Mouse (Mus musculus) B cell, adult 2 months (primary cell): ENCODE measurements around the gene Fxyd6.
A peak's percentile ranks its signal among the peaks of the same experiment; 100 is the strongest.

Experiments used
- DNase-seq, 2 experiments: peaks; one replicate each; pipeline ENCODE4 v3.0.0; 2022

Fxyd6 gene

GRCm38 (mm10) chr9:45376883-45377282 lies 6.9 kb downstream of the Fxyd6 start:
- no peak for DNase-seq

DNA sequence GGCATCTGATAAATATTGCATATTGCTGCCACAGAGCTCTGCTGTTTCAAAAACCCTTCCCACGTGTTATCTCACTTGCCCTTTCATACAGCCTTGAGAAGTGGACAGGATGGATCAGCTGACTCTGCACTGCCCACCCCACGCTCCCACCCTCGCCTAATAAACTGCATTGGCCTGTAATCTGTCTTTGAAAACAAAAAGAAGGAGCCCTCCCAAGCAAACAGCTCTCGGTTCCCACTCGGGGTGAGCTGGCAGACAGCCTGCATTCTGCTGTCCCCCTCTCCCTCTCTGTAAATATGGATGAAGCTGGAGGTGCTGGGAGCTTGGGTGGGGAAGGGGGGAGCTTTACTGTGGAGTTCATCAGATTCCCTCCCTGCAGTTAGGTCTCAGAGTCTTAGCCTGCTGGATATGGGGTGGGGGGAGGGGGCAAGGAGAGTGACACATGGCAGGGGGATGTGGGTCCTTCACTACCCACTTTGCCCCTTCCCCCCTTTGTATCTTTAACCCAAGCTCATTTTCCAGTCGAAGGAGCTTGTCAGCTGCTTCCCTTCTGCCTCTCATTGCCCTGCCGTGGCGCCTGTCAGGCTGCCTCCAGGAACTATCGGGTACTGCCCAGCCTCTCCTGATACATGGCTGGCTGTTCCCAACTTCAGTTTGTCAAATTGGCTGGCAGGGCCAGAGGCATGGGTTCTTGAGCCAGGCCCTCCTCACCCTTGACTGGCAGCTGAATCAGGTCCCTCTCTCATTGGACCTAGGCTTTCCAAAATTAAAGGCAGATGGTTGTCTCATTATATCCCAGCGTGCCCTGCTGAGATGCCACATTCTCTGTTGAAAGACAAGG lies 10.6 kb downstream of the Fxyd6 start:
- no peak for DNase-seq

DNA sequence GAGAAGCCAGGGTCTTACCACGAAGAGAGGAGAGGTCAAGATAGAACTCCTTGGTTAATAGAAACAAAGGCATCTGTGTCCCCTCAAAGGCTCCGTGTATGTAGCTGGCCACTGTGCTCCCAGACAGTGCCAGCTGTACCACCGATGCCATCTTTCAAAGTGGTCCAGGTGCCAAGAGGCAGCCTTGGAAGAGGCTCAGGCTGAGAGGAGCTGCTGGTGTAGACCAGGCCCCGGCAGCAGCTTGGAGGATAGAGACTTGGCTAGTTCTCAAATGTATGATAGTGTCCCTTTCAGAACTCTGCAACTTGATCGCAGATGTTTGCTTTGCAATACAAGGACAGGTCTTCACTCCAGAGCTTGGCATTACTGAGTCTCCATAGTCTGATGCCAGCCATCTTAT lies 12.4 kb downstream of the Fxyd6 start:
- no peak for DNase-seq

GRCm38 (mm10) chr9:45382834-45383233 lies 12.8 kb downstream of the Fxyd6 start:
- DNase-seq = no peak

DNA sequence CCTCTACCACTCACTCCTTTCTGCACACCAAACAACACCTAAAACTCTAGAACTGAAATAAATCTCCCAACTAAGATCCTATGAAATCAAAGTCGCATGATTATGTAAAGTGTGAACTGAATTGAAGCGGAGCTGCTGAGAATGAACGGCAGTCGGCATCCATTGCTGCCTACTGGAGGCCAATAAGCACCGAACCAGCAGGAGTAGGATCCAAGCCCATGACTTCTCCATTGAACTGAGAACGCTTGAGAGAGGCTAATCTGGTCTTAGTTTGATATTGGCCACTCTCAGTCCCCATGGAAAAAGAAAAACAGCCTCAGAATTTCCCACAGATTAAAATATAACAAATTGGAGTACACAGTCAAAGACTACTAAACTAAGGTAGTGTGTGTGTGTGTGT lies 13.9 kb downstream of the Fxyd6 start:
- no peak for DNase-seq

- no peak for DNase-seq
Observed at GRCm38 (mm10) chr9:45386698-45387097, 16.7 kb downstream of the Fxyd6 start.

DNA sequence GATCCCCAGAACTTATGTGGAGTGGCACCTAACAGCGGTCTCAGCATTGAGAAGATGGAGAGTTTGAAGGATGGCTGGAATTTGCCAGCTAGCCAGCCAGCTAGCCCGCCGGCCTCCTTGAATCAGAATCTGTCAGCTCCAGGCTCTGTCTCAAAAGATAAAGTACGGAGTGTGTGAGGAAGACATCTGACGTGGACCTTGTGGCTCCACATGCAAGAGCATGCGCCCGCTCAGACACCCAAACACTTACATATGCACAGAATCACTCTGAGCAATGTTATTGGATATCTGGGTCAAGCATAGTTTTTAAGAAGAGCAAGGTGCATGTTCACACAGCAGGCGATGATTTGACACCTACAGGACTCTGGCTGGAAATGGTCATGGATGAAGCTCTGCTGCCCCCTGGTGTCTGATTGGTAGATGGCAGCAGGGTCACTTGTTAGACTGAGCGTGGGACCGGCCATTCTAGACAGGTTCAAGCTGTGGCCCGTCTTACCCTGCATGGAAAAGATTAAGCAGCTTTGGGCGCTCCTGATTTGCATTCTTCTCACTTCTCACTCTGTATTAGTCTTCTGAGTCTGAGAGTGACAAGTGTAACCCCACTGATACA lies 18.5 kb downstream of the Fxyd6 start:
- DNase-seq = peak; percentile 95 to 96

DNA sequence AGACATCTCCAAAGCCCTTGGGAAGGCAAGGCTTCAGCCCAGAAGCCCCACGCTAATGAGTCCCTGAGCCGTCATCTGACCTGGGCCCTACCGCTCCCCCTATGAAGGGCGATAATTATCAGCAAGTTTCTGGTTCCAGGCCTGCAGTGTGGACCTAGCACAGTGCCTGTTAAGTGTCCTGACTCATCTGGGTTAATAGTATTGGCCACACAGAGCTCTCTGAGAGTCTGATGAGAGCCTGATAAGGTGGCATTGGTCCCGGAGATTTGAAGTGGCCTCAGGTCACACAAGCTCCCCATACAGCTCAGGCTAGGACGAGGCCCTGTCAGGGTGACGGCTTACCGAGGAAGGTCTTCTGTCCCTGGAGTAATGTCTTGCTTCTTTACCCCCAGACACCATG lies 19.6 kb downstream of the Fxyd6 start:
- no peak for DNase-seq

DNA sequence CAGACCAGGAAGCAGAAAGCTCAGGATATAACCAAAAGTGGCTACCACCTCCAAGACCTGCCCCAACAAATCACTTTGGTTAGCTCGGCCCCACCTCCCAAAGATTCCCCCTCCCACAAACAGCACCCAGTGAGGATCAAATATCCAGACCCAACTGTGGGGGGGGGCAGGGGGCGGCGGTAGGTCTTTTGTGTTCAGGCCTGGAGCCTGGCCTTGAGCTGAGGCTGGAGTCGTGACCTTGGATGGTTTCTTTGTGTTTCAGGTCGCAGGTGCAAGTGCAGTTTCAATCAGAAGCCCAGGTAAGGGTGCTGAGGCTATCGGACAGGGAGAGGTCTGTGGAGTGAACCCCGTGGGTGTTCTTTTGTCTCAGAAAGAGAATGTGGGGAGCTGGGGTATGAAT lies 21.3 kb downstream of the Fxyd6 start:
- no peak for DNase-seq

GRCm38 (mm10) chr9:45395218-45395617 lies 25.2 kb downstream of the Fxyd6 start:
- no peak for DNase-seq

DNA sequence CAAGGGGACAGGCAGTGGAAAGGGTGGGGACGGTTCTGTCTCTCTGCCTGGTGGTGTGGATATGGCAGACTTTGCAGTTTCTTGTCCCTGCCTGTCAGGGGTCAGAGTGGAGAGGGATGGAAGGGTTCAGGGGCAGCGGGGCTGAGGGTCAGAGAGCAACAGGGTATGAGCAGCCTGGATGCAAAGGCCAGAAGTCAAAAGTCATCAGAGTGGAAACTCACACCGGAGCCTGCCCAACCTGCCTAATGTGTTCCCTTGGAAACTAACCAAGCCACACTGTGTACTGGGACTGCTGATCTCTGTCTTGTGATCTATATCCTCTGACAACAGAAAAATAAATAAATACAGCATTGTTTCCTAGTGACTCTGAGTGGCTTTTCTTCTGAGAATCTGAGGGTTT lies 25.8 kb downstream of the Fxyd6 start:
- no peak for DNase-seq

DNA sequence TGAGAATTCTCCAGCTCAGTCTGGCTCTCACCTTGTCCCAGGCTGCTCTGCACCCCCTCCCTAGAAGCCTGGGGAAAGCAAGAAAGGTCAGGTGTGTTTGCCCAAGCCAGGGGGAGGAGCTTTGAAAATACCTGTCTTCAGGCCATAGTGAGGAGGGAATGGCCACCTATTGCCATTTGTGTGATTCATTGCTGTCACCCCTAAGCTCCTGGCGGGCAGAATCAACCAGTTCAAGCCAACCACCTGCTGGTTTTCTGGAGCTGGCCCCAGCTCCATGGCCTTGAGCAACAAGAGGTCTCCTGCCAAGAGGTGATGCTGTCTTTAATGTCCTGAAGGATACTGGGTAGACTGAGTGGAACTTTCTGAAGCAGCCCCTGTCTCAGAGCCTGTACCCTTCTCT lies 28.4 kb downstream of the Fxyd6 start:
- no peak for DNase-seq

DNA sequence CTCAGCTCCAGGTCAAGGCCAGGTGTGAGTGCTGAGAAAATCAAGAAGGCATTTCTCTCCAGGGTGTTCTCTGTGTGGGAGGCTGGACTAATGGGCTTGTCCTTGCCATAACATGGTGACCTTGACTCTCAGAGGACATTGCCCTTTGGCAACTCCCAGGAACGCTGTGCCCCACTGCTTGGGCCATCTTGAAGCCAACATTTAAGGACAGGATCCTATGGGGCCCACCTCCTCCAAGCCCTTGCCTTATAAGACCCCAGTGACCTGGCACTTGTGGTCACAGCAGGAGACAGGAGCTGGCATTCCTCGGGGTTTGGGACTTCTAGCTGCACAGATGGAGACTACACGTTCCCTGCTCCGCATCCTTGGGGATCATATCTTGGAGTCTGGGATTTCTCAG lies 29.4 kb downstream of the Fxyd6 start, which contains the start of gene Fxyd2:
Fxyd2 (plus strand) TSS at position 236 of the 400 bp plus-strand sequence.
- DNase-seq = no peak

DNA sequence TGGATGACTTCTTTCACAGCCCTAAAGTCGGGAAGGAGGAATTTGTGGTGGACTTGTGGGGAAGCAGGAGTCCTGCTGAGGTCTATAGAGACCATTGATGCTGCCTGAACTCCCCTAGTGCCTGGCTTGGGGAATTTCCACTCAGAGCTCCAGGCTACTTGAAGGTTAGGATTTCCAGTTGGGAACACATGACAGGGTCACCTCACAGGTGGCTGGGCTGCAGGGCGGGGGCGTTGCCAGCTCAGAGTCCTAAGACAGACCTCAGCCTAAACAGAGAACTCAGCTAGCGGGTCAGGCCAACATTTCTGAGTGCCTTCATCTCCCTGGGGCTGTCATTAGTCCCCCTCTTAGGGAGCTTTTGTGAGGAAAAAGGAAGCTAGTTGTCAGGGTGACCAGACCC lies 31.9 kb downstream of the Fxyd6 start:
- DNase-seq = no peak

GRCm38 (mm10) chr9:45402957-45403356 lies 33.0 kb downstream of the Fxyd6 start:
- DNase-seq = no peak

DNA sequence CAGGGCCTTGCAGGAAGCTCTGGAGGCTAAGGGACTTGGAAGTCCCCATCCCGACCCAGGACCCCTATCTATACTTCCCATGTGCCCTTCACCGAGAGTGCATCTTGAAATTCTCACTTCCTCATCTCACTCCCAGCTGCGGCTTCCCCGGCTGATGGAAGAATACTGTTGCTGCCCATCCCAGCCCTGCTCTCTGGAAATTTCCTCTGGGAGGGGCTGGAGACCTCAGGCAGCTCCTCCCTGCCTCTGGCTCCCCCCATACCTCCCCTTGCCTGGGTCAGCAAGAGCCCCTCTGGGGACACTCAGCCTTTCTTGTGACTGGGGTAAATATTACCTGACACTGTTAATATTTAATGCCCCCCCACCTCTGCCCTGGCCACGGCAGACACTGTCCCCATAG lies 35.7 kb downstream of the Fxyd6 start:
- no peak for DNase-seq

DNA sequence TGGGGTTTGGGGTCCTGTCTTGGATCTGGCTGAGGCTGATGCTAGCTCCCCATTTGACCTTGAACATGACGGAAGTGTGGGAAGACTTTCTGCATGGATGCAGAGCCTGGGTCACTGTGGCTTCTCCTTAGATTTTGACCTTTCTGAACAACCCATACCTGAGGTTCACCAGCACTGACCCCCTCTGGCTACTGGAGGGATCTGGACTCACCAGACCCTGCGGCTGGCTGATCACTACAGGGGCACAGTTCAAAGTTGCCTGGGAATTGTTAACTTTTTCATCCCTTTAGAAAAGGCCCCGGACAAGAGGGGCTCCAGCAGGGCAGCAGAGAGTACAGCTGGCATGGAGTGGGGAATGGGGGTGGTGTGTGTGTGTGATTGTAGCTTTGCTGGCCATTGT lies 36.8 kb downstream of the Fxyd6 start:
- DNase-seq = no peak

GRCm38 (mm10) chr9:45407706-45408675 lies 38.0 kb downstream of the Fxyd6 start:
- peak; percentile 67 to 73 for DNase-seq

- no peak for DNase-seq
Observed at GRCm38 (mm10) chr9:45410193-45410592, 40.2 kb downstream of the Fxyd6 start.

- DNase-seq = no peak
Observed at GRCm38 (mm10) chr9:45410614-45411013, 40.6 kb downstream of the Fxyd6 start.

- DNase-seq = no peak
Observed at GRCm38 (mm10) chr9:45411111-45411510, 41.1 kb downstream of the Fxyd6 start.

DNA sequence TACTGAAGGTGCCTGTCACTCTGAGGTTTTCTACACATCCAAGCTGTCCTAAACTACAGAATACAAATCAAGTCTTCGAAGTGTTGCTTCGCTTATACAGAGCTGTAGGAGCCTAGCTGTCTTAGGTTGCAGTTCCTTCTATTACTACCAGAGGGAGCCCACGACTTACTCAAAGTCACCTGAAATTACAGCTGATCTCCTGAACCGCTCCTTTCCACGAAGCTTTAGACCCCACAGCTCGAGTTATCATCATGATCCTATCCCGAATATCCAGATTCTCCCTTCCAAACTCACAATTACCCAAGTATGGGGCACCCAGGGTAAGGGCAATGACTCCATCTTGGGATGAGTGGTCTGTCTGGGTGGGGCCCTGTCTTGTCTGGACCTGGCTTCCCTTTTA lies 41.8 kb downstream of the Fxyd6 start:
- DNase-seq = peak; percentile 48 to 53

- DNase-seq = peak; percentile 94 to 96
Observed at GRCm38 (mm10) chr9:45412287-45412686, 42.3 kb downstream of the Fxyd6 start.
